Mouse (Mus musculus) adrenal gland, postnatal 25 days (tissue): Measurements from ENCODE around the gene Masp1. TPM values are rescaled to one million over a fixed set of nuclear protein-coding genes. Genes with fewer than 3 reads are reported as not detected.

ENCODE experiments used
- total RNA-seq: library from RNA; stranded (reverse); gene quantifications from 2 replicates; pipeline ENCODE4 v1.2.3, GENCODE M21; 2021

The Masp1 gene
- total RNA-seq, 1 experiment from 2014 or later = 119 TPM

Other genes with a start within 250 kb of the Masp1 start
- not detected in 2 replicates for gene Rtp1, start 91.7 kb downstream of the Masp1 start, total RNA-seq
- 9.7 and 15.2 TPM in 2 replicates for gene Rtp4, start 524 bp downstream of the Masp1 start, total RNA-seq